Mouse (Mus musculus) liver, adult 2 months (tissue): Measurements from ENCODE around the gene Wars2.

Experiments used
- CTCF ChIP-seq: fragments of 200-500 bp; IDR thresholded peaks from 2 replicates; pipeline ENCODE4 v1.5.1; 2011; ENCODE audit warnings: low read depth, low read length, control low read depth
- POLR2A ChIP-seq: fragments of 200-500 bp; IDR thresholded peaks from 2 replicates; pipeline ENCODE4 v1.6.1; 2011; ENCODE audit warnings: low read length, control low read depth; ENCODE audit not compliant: insufficient read depth; ENCODE audit errors: extremely low read depth

DNA sequence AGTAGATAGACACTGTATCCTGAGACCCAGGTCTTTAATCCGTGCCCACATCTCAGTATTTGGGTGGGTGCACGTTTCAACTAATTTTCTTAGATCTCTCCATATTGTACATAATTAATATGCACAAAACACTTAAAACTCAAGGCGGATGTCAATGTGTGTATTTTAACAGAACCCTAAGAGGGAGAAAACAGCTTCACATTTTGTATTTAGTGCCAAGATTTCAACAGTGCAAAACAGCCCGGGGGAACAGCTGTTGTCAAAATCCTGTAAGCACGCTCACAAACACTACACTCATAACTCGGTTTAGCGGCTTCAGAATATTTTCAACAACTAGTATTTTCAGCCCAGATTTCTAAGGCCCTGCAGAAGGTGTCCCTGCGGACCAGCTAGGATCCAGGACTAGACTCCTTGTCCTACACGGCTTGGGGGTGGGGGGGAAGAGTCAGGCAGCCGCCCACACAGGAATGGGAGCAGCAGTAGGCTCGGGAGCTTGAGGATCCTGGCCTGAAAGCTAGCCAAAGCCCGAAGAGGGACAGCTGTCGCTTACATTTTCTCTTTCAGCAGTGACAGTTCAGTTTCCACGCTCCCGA lies 113.8 kb downstream of the Wars2 start:
- TF ChIP-seq CTCF (no peak), POLR2A (no peak)
